Mouse (Mus musculus): ENCODE results near the gene Hddc3. TPM values are rescaled to one million over a fixed set of nuclear protein-coding genes. Genes with fewer than 3 reads are reported as not detected.
"Not testable (repeated sequence)": the region's sequence is repeated elsewhere in the genome, so short reads cannot be mapped to it uniquely, and the experiment has no call there.

Gene Hddc3
- 6.6 and 19.4 TPM in 2 replicates for total RNA-seq (2017)

DNA sequence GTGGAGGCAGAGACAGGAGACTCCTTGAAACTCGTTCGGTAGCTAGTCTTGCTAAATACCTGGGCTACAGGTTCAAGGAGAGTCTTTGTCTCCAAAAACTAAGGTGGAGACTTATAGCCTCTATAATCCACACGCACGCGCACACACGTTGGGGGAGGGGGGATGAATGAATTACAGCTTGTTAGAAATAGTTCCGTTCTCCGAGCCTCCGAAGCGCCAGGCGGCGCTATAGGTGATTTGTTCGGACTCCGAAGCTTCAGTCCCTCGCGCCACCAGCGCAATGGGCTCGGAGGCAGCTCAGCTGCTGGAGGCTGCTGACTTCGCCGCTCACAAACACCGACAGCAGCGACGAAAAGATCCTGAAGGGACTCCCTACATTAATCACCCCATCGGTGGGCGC lies at the start of gene Hddc3:
Hddc3 (plus strand) TSS at position 247 of the 400 bp plus-strand sequence.
- peak; percentile 62 for ATAC-seq (ENCODE audit: extremely low read depth, insufficient number of reproducible peaks, low FRiP score, poor library complexity, severe bottlenecking)

DNA sequence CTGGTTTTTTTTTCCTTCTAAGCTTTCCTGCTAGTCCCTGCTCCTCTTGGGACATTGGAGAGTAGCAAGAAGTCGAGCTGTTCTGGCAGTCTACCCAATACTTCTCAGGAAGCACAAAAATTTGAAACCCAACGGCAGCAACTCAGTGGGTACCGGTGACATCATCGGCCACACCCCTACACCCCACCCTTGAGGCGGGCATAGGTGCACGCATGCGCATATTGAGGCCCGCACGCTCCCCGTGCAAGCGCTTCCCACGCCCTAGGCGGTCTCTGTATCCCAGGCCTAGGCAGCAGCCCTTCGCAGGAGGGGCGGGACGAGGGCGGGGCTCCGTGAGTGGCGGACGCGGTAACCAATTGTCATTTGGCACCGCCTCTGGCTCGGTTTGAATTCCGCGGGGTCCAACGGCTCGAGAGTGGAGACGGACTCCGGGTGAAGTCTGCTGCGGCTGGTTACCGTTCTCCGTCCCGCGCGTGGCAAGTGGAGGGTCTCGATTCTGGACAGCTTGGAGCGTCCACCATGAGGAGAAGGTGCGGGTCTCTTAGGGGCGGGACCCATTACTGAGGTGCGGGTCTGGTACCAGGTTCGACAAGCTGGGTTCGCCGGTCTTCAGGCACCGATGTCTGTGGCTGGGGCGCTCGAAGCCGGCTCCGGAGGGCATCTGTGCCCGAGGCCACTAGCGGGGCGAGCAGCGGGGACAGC lies 48.7 kb upstream of the Hddc3 start, which contains the start of gene Prc1:
Prc1 (plus strand) TSS at position 389 of the 702 bp plus-strand sequence.
- peak; percentile 99 for ATAC-seq (ENCODE audit: extremely low read depth, insufficient number of reproducible peaks, low FRiP score, poor library complexity, severe bottlenecking)

DNA sequence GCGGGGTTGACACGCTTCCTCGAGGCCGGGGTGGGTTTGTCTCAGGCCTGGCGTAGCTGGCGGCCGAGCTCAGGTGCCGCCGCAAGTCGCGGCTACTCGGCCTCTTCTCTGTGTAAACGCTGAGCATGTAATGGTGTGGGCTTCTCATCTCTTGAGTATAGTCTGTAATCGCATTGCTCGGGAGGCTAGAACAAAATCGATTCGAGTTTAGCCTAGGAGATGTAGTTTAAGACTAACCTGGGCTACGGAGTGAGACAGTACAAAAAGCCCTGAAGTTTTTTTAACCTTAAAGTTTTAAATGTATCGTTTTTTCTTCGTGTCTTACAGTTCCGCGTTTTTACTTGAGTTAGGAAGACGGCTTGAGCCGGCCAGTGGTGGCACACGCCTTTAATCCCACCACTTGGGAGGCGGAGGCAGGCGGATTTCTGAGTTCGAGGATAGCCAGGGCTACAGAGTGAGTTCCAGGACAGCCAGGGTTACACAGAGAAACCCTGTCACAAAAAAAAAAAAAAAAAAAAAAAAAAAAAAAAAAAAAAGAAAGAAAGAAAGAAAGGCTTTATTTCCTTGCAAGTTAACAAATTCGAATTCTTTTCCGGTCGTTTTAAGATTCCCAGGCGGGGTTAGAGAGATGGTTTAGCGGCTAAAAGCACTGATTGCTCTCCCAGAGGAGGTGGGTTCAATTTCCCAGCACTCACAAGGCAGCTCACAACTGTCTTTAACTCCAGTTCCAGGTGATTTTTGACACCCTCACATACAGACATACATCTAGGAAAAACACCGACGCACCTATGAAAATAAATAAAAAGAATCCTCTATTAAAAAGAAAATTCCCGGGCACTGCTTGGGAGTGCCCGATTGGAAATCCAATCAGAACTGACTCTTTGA lies 47.9 kb upstream of the Hddc3 start:
- no peak for ATAC-seq (ENCODE audit: extremely low read depth, insufficient number of reproducible peaks, low FRiP score, poor library complexity, severe bottlenecking)

DNA sequence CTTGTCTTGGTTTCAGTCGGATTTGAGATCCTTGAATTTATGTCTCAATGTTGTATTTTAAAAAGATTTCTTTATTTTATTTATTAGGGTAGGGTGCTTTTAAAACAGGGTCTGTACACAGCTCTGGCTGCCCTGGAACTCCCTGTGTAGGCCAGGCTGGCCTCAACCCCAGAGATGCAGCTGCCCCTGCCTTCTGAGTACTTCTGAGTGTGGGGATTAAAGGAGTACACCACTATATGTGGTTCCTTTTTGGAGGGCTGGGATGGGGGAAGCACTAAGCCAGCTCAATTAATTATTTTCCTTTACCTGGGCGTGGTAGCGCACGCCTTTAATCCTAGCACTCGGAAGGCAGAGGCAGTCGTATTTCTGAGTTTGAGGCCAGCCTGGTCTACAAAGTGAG lies 46.4 kb upstream of the Hddc3 start:
- ATAC-seq (ENCODE audit: extremely low read depth, insufficient number of reproducible peaks, low FRiP score, poor library complexity, severe bottlenecking): no peak

DNA sequence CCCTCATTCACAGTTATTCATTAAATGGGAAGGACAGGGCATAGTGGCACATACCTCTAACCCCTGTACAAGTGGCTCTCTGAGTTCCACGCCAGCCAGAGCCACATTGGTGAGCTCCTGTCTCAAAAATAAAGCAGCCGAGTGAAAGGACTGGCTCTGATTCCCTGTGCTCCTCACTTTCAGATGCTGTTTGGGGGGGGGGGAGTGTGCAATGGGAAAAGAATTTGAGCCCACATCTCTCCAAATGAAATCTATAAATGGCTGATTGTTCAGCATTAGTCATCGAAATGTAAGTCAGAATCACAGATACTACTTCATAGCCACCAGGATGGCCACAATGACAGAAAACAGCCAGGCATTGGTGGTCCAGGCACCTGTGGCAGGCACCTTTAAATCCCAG lies 45.9 kb upstream of the Hddc3 start:
- no peak for ATAC-seq (ENCODE audit: extremely low read depth, insufficient number of reproducible peaks, low FRiP score, poor library complexity, severe bottlenecking)

DNA sequence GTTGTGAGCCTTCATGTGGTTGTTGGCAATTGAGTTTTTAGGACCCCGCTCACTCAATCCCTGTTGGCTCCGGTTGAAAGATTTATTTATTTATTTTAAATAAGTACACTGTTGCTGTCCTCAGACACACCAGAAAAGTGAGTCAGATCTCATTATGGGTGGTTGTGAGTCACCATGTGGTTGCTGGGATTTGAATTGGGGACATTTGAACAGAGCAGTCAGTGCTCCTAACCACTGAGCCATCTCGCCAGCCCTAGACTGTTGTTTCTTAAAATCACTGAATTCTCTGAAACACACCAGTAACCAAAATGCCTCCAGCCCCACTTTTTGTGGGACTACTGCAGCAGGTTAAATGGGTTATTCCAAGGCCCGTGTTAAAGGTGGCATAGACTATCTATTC lies 44.1 kb upstream of the Hddc3 start:
- ATAC-seq (ENCODE audit: extremely low read depth, insufficient number of reproducible peaks, low FRiP score, poor library complexity, severe bottlenecking): no peak

- ATAC-seq (ENCODE audit: extremely low read depth, insufficient number of reproducible peaks, low FRiP score, poor library complexity, severe bottlenecking): no peak
Measured at GRCm38 (mm10) chr7:80299568-80299967, 43.3 kb upstream of the Hddc3 start.

- no peak for ATAC-seq (ENCODE audit: extremely low read depth, insufficient number of reproducible peaks, low FRiP score, poor library complexity, severe bottlenecking)
Measured at GRCm38 (mm10) chr7:80301522-80301921, 41.4 kb upstream of the Hddc3 start.

- no peak for ATAC-seq (ENCODE audit: extremely low read depth, insufficient number of reproducible peaks, low FRiP score, poor library complexity, severe bottlenecking)
Measured at GRCm38 (mm10) chr7:80307766-80308165, 35.1 kb upstream of the Hddc3 start.

DNA sequence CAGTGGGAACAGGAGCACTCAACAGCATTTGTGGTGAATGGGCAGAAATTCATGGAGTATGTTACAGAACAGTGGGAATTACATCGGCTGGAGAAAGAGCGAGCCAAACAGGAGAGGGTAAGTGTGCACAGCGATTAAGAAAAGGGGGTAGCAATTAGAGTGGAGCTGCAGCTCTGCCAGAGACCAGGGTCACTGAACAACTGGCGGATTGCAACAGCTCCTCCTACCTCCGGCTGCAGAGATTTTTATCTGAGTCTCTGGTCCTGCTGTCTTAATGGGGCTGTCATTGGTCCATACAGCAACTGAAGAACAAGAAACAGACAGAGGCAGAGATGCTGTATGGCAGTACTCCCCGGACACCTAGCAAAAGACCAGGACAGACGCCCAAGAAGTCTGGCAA lies 32.1 kb upstream of the Hddc3 start:
- ATAC-seq (ENCODE audit: extremely low read depth, insufficient number of reproducible peaks, low FRiP score, poor library complexity, severe bottlenecking): no peak

DNA sequence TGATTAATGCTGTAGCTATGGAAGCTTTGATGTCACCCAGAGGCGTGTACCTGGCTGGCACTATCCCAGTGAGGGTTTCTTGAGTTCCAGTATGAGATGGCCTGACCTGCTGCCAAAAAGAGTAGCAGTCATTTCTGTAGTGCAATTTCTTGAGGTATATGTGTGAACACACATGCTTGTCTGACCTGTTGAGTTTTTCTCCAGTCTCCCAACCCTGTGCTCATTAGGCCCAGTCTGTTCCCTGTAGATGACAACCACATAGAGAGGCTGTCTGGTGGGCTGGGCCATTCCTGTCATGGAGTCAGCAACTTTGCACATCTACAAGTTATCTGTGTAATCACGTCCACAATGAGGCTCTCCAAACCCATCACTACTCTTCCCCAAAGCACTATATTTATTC lies 27.2 kb upstream of the Hddc3 start:
- ATAC-seq (ENCODE audit: extremely low read depth, insufficient number of reproducible peaks, low FRiP score, poor library complexity, severe bottlenecking): no peak

- no peak for ATAC-seq (ENCODE audit: extremely low read depth, insufficient number of reproducible peaks, low FRiP score, poor library complexity, severe bottlenecking)
Measured at GRCm38 (mm10) chr7:80317439-80318115, 25.3 kb upstream of the Hddc3 start.

- no peak for ATAC-seq (ENCODE audit: extremely low read depth, insufficient number of reproducible peaks, low FRiP score, poor library complexity, severe bottlenecking)
Measured at GRCm38 (mm10) chr7:80318670-80319069, 24.2 kb upstream of the Hddc3 start.

DNA sequence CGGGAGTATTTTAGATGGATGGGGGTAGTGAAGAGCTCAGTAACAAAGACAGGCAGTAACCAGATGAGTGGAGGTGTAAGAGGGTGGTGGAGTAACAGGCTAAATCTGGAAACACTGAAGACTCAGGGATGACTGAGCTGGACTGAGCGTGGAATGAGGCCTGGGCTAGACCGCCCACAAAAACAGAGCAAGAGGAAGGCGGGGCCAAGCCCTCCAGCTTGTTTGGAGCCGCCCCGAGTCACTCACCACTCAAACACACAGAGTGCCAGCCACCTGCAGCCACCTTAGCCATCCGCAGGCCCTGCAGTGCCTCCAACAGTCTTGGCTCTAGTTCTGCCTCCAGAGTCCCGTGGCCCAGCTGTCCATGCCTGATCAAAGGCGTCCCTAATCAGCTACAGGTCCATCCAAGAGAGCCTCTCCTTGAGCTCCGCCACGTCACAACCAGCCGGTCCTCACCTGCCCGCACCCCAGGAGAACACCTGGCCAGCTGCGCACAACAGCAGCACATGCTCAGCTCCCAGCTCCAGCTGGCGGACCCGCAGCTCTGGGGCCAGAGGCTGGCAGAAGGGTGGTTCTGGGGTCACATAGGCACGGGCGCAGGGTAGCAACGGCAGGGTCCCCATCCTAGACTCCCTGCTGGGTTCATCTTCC lies 22.9 kb upstream of the Hddc3 start:
- ATAC-seq (ENCODE audit: extremely low read depth, insufficient number of reproducible peaks, low FRiP score, poor library complexity, severe bottlenecking): no peak

DNA sequence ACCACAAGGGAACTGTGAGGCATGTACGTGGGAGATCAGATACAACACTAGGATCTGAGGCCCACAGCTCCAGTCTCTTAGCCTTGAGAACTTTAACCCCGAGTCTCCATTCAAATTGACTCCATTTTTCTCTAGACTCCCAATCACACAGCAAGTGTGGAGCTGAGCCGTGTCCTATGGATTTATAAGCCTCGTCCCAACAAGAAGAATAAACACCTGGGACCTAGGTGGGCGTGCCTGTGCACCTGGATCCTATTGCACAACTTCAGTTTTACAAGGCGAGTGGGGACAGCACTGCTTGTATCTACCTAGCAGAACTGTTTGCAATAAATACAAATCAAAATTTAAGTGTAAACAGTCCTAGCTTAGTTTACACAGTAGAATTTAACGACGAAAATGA lies 19.6 kb upstream of the Hddc3 start:
- no peak for ATAC-seq (ENCODE audit: extremely low read depth, insufficient number of reproducible peaks, low FRiP score, poor library complexity, severe bottlenecking)

DNA sequence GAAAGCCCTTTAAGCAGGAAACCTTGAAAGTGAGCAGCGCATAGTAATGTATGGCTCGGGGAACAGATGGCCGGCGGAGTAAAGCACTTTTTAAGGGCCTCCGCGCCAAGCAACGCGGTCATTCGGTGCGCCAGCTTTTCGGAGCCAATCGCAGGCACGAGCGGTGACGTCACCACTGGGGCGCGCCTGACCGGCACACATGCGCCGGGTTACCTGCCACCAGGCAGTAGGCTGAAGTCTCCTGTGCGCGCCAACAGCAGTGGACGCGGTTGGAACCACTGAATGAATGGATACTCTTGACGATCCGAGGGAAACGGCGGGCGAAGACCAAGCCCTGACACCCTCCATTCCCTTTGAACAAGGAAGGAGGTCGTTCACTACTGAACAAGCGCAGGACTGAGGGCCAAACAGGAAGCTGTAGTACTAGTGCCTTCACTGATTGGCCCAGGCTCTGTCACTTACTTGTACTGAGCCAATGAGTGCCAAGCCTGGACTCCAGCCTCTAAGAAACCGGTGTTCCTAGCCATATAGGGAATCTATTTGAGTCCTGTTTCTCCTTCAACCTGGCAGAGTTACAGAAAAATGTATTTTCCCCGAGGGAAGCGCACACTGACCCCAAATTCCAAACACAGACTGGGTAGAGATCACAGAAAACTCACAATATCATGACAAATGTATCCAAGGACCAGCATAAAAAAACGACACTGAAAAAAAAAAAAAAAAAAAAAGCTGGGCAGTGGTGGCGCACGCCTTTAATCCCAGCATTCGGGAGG lies 18.7 kb upstream of the Hddc3 start, which contains the start of gene Rccd1:
Rccd1 (minus strand) TSS at position 412 of the 773 bp plus-strand sequence.
- peak; percentile 91 for ATAC-seq (ENCODE audit: extremely low read depth, insufficient number of reproducible peaks, low FRiP score, poor library complexity, severe bottlenecking)

DNA sequence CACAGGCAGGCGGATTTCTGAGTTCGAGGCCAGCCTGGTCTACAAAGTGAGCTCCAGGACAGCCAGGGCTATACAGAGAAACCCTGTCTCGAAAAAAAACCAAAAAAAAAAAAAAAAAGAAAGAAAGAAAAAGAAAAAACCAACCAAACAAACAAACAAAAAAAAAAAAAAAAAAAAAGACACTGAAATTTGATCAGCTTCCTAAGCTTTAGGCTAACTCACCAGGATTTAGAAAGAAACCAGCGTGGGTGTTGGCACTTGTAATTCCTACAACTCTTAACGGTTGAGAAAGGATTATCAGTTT lies 18.1 kb upstream of the Hddc3 start:
- ATAC-seq (ENCODE audit: extremely low read depth, insufficient number of reproducible peaks, low FRiP score, poor library complexity, severe bottlenecking): not testable (repeated sequence)

- ATAC-seq (ENCODE audit: extremely low read depth, insufficient number of reproducible peaks, low FRiP score, poor library complexity, severe bottlenecking): no peak
Measured at GRCm38 (mm10) chr7:80325292-80325868, 17.5 kb upstream of the Hddc3 start.

Measured in neutrophil, adult 5-6 weeks (primary cell).